Mouse (Mus musculus) cortical plate, adult 2 months (tissue): ENCODE results near the gene Tmprss6.

ENCODE experiments used
- CTCF ChIP-seq: fragments of 200-500 bp; IDR thresholded peaks from 2 replicates; pipeline ENCODE4 v1.5.1; 2011; ENCODE audit warnings: mild to moderate bottlenecking, control low read depth, low read length; ENCODE audit not compliant: insufficient read depth; ENCODE audit errors: extremely low read depth
- POLR2A ChIP-seq: fragments of 200-500 bp; IDR thresholded peaks from 2 replicates; pipeline ENCODE4 v1.6.1; 2011; ENCODE audit warnings: mild to moderate bottlenecking, low read length, control low read depth; ENCODE audit not compliant: insufficient read depth; ENCODE audit errors: extremely low read depth

DNA sequence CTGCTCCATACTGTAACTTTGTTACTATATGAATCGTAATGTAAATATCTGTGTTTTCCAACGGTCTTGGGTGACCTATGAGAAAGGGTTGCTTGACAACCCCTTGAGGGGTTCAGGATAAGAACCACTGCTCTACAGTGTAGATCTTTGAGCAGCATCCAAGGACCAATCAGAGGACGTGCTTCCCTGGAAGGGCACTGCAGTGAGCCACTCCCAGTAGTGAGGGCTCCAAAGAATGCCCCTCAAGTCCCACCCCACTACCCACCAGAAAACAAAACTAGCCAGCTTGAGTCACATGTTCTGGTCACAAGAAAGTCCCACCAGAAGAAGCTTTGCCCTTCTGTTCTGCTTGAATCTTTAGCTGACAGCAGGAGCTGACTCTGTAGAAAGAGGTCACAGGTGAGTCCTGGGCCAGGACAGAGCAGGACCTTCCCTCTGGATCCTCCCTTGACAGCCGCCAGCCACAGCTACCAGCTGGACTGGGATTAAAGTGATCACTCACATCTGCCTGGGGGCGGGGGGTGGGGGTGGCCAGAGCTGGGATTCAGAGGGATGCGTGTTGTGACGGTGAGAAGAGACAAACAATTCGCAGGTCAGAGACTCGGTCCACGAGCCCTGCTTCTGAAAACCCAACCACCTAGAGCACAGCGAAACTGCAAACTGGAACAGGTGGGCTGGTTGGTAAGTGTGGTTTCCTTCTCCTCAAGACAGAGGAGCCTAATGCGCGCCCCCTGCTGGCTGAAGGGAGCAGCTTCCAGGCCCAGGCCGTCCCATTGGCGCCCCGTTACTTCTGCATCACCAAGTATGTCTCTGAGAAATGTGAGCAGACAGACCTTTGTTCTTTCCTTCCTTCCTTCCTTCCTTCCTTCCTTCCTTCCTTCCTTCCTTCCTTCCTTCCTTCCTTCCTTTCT is 46.1 kb downstream of the Tmprss6 start:
- TF ChIP-seq POLR2A (no peak), CTCF (peak; percentile 85)
